Comparison of ENCODE assay signal across 11 mouse cellular contexts in genomic region chr19:31038951-31039350, GRCm38 (mm10).
"Had no signal": no experiment of that assay in that cellular context is flagged by ENCODE, and none has a peak within 500 bp of the region (broad histone marks: within the 10 kb centered on the region; RNA-seq: fewer than 3 reads in every experiment).

No protein-coding gene starts in this region.

- DNase-seq: right cerebral cortex, adult 18-20 months; right cerebral cortex, postnatal 14 days; right cerebral cortex, postnatal 25 days; right cerebral cortex, postnatal 4 days; spleen, adult 18-20 months; thymus, adult 18-20 months; thymus, adult 2 months; thymus, postnatal 14 days; thymus, postnatal 25 days; thymus, postnatal 36 days; thymus, postnatal 4 days had no signal
